Mouse (Mus musculus) intestine, embryonic 14.5 days (tissue): Measurements from ENCODE around the gene Nup107. TPM values are rescaled to one million over a fixed set of nuclear protein-coding genes. Genes with fewer than 3 reads are reported as not detected.
"Not testable (repeated sequence)": the region's sequence is repeated elsewhere in the genome, so short reads cannot be mapped to it uniquely, and the experiment has no call there.

ENCODE experiments used
- ATAC-seq: fragments of 200-750 bp; cut with Nextera tagmentation; replicated peaks from 2 replicates; pipeline ENCODE4 v1.8.0; 2017; ENCODE audit warnings: low read depth, moderate number of reproducible peaks, moderate TSS enrichment, moderate library complexity; ENCODE audit not compliant: low FRiP score, low TSS enrichment
- DNase-seq: peaks from one replicate; pipeline ENCODE4 v3.0.0-alpha.2; 2018; ENCODE audit warnings: low spot score
- H3K27ac ChIP-seq: fragments of 300-500 bp; sonication (generic); 2 replicates; pipeline ENCODE4 v1.5.1; 2014; ENCODE audit warnings: low read depth, mild to moderate bottlenecking, control low read depth
- H3K27me3 ChIP-seq: fragments of 300-500 bp; sonication (generic); replicated peaks from 2 replicates; pipeline ENCODE4 v1.6.1; 2014; ENCODE audit warnings: low read length, control low read depth; ENCODE audit not compliant: control insufficient read depth, insufficient read depth
- H3K36me3 ChIP-seq: fragments of 300-500 bp; sonication (generic); 2 replicates; pipeline ENCODE4 v1.6.1; 2014; ENCODE audit warnings: low read length, control low read depth; ENCODE audit not compliant: control insufficient read depth, insufficient read depth
- H3K4me1 ChIP-seq: fragments of 300-500 bp; sonication (generic); replicated peaks from 2 replicates; pipeline ENCODE4 v1.6.1; 2014; ENCODE audit warnings: low read length, control low read depth, mixed read lengths; ENCODE audit not compliant: control insufficient read depth, insufficient read depth
- H3K4me2 ChIP-seq: fragments of 300-500 bp; sonication (generic); 2 replicates; pipeline ENCODE4 v1.6.1; 2014; ENCODE audit warnings: low read length
- H3K4me3 ChIP-seq: fragments of 300-500 bp; sonication (generic); 2 replicates; pipeline ENCODE4 v1.5.1; 2014; ENCODE audit warnings: low read depth, low read length, control low read depth, mixed read lengths
- H3K9ac ChIP-seq: fragments of 300-500 bp; sonication (generic); 2 replicates; pipeline ENCODE4 v1.6.1; 2014; ENCODE audit warnings: mild to moderate bottlenecking, low read length
- H3K9me3 ChIP-seq: fragments of 300-500 bp; sonication (generic); 2 replicates; pipeline ENCODE4 v1.6.1; 2016; ENCODE audit warnings: low read length, control low read depth; ENCODE audit not compliant: control insufficient read depth
- WGBS: fragments of 180-500 bp; shearing (Covaris S2); extraction: QIAGEN DNeasy Blood & Tissue Kit; methylation state at CpG from one replicate; pipeline ENCODE4 v1.1.7; 2014; 5-methylcytosine and 5-hydroxymethylcytosine counted together
- polyA plus RNA-seq: library from polyadenylated mRNA; unstranded; fragments of >200 nt; fragmentation: Nextera tagmentation; extraction: Ambion mirVana; gene quantifications from 2 replicates; pipeline ENCODE4 v1.2.1, GENCODE M21; 2014

Gene Nup107
- polyA plus RNA-seq, 1 experiment from 2014 or later: 60.8 TPM

DNA sequence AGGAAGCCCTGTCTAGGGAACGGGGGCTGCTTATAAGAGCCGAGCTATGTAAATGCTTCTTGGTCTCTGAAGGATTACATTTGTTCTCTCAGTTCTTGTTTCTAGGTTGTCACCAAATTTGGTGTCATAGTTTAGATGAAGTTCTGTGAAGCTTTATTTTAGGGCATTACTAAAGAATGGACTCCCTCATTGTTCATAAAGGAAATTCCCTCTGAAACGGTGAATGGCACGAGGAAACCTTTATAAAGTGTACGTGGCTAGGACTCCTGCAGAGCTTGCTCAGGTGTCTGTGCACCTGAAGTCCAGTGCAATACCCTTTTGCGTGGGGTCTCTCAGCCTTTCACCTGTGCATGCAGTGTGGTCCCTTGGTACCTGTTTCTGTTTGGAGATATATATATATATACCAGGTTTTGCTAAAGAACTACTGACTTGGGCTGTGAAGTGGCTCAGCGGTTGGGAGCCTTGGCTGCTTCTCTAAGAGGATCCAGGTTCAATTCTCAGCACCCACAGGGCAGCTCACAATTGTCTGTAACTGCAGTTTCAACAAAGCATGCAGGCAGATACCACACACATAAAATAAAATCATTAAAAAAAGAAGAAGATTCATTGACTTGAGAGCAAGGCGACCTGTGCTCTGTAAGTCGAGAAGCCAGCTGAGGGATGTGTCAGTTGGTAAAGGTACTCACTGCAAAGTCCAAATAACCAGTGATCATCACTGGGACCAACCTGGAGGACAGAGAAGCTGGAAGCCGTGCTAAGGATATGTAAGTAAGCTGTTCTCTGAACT lies 32.5 kb downstream of the Nup107 start:
- Histone ChIP-seq H3K4me3 (no peak overlapping the region), H3K9ac (no peak overlapping the region), H3K36me3 (peaks cover 99% of the 10 kb centered on the region), H3K27ac (no peak overlapping the region), H3K4me1 (no peaks in the 10 kb centered on the region), H3K27me3 (no peaks in the 10 kb centered on the region), H3K9me3 (no peaks in the 10 kb centered on the region), H3K4me2 (no peak overlapping the region)
- no peak for DNase-seq
- 93% methylated on average over 10 of the region's 10 CpGs for whole genome bisulfite sequencing
- no peak for ATAC-seq

DNA sequence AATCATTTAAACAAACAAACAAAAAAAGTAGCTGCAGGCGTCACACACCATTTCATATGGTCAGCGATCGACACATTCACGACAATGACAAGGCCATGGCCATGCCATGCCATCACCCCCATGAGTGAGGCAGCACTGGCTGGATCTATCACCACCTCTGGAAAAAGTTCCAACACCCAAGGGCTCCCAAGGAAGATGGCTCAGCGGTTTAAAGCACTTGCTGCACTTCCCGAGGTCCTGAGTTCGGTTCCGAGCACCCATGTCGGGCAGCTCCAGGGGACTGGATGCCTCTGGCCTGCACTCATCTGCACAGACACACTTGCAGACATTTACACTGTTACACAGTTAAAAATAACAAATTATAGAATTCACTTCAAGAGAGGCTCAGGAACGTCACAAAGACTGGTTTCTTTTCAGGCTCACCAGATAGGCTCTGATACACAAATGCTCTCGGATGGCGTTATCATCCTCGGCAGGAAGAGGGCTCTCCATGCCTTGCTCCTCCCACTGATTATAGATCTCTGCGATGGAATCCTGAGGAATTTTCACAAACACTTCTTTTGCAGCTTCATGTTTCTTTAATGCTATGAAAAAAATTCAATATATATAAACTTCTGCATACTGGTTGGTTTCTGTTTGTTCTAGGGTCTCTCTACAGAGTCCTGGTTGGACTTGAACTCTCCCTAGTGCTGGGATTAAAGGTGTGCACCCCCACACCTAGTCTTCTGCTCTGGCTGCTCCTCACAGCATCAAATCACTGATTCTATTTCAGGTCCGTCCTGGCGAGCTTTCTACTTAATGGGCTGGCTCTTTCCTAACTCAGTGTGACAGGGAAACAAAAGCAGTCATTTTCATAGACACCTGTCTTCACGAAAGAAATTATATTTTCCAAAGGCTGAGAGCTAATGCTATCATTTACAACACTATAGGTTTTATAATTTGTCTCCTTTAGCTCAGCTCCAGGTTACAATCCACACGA lies 33.5 kb downstream of the Nup107 start:
- no peak for ATAC-seq
- H3K36me3 ChIP-seq: peaks cover 95% of the 10 kb centered on the region
- 90% methylated on average over 18 of the region's 18 CpGs for WGBS
- no peaks in the 10 kb centered on the region for H3K4me1 ChIP-seq
- no peaks in the 10 kb centered on the region for H3K9me3 ChIP-seq
- H3K4me3 ChIP-seq: no peak overlapping the region
- no peaks in the 10 kb centered on the region for H3K27me3 ChIP-seq
- H3K4me2 ChIP-seq: no peak overlapping the region
- H3K9ac ChIP-seq: no peak overlapping the region
- DNase-seq: no peak
- no peak overlapping the region for H3K27ac ChIP-seq

- ATAC-seq, H3K27ac ChIP-seq, H3K4me3 ChIP-seq, H3K9ac ChIP-seq, H3K27me3 ChIP-seq, H3K4me1 ChIP-seq, DNase-seq, H3K9me3 ChIP-seq, H3K4me2 ChIP-seq: not testable (repeated sequence)
- peaks cover 88% of the 10 kb centered on the region for H3K36me3 ChIP-seq
- WGBS: 96% methylated on average over 3 of the region's 3 CpGs
Measured at GRCm38 (mm10) chr10:117758344-117758743, 34.2 kb downstream of the Nup107 start.

- DNase-seq (no peak), ATAC-seq (no peak)
- WGBS: 94% methylated on average over 7 of the region's 7 CpGs
- Histone ChIP-seq H3K36me3 (peaks cover 88% of the 10 kb centered on the region), H3K4me3 (no peak overlapping the region), H3K4me2 (no peak overlapping the region), H3K9me3 (no peaks in the 10 kb centered on the region), H3K27ac (no peak overlapping the region), H3K4me1 (no peaks in the 10 kb centered on the region), H3K27me3 (no peaks in the 10 kb centered on the region), H3K9ac (no peak overlapping the region)
Measured at GRCm38 (mm10) chr10:117757796-117758342, 34.6 kb downstream of the Nup107 start.

GRCm38 (mm10) chr10:117757259-117757658 lies 35.2 kb downstream of the Nup107 start:
- no peak for ATAC-seq
- no peaks in the 10 kb centered on the region for H3K9me3 ChIP-seq
- H3K9ac ChIP-seq: no peak overlapping the region
- no peaks in the 10 kb centered on the region for H3K4me1 ChIP-seq
- H3K27ac ChIP-seq: no peak overlapping the region
- H3K4me2 ChIP-seq: no peak overlapping the region
- no peak for DNase-seq
- 86% methylated on average over 1 of the region's 1 CpGs for WGBS
- H3K36me3 ChIP-seq: peaks cover 82% of the 10 kb centered on the region
- no peak overlapping the region for H3K4me3 ChIP-seq
- H3K27me3 ChIP-seq: no peaks in the 10 kb centered on the region

DNA sequence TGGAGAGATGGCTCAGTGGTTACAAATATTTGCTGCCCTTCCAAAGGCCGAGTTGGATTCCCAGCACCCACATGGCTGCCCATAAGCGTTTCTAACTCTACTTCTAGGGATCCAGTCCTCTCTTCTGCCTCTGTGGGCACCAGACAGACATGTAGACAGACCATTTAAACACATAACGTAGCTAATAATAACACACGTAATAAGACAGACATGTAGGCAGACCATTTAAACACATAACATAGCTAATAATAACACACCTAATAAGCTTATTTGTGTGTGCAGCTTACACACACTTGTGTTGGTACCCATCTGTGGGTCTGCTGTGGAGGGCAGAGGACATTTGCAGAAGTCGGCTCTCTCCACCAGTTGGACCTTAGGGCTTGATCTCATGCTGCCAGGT lies 35.7 kb downstream of the Nup107 start:
- H3K36me3 ChIP-seq: peaks cover 82% of the 10 kb centered on the region

DNA sequence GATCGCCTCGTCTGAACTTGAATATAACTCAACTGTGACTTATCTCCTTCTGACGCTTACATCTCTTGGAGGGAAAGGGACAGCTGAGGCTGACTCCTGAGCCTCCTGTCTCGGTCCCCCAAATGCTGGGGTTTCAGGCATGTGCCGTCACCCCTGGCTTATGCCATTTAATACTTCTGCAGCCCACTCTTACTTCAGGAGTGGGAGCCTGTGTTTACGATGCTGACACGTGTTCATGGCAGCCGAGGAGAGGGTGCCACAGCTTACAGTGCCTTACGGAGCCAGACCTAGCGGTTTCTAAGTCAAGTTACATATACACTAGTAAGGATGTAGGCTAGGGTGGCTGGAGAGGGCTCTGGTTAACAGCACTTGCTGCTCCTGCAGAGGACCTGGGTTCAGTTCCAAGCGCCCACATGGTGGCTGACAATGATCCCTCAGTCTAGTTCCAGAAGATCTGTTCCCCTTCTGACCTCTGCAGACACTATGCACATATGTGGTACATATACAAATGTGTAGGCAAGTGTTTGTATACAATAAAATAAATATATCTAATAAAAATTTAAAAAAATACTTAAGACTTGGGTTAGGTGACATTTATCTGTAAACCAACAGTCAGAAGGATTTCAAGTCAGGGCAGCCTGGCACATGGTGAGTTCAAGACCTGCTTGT lies 36.6 kb downstream of the Nup107 start:
- WGBS: 93% methylated on average over 11 of the region's 11 CpGs
- H3K36me3 ChIP-seq: peaks cover 82% of the 10 kb centered on the region

More for the DNA sequence above, 35.7 kb downstream of the Nup107 start:
- DNase-seq: no peak
- Histone ChIP-seq H3K27ac (no peak overlapping the region), H3K4me1 (no peaks in the 10 kb centered on the region), H3K4me3 (no peak overlapping the region), H3K4me2 (no peak overlapping the region), H3K9ac (no peak overlapping the region), H3K9me3 (no peaks in the 10 kb centered on the region), H3K27me3 (no peaks in the 10 kb centered on the region)
- 94% methylated on average over 5 of the region's 5 CpGs for WGBS
- no peak for ATAC-seq

GRCm38 (mm10) chr10:117755086-117755798 lies 37.3 kb downstream of the Nup107 start:
- Histone ChIP-seq H3K4me2 (no peak overlapping the region), H3K4me3 (no peak overlapping the region), H3K9ac (no peak overlapping the region), H3K4me1 (no peaks in the 10 kb centered on the region), H3K9me3 (no peaks in the 10 kb centered on the region), H3K36me3 (peaks cover 80% of the 10 kb centered on the region), H3K27me3 (no peaks in the 10 kb centered on the region), H3K27ac (no peak overlapping the region)
- 89% methylated on average over 13 of the region's 13 CpGs for WGBS
- ATAC-seq (no peak), DNase-seq (no peak)

More for the DNA sequence above, 36.6 kb downstream of the Nup107 start:
- no peaks in the 10 kb centered on the region for H3K9me3 ChIP-seq
- no peaks in the 10 kb centered on the region for H3K4me1 ChIP-seq
- DNase-seq: no peak
- no peak for ATAC-seq
- H3K9ac ChIP-seq: no peak overlapping the region
- no peak overlapping the region for H3K4me2 ChIP-seq
- H3K27me3 ChIP-seq: no peaks in the 10 kb centered on the region
- H3K4me3 ChIP-seq: no peak overlapping the region
- no peak overlapping the region for H3K27ac ChIP-seq
